Mouse (Mus musculus): ENCODE data around the gene Etfrf1.

DNA sequence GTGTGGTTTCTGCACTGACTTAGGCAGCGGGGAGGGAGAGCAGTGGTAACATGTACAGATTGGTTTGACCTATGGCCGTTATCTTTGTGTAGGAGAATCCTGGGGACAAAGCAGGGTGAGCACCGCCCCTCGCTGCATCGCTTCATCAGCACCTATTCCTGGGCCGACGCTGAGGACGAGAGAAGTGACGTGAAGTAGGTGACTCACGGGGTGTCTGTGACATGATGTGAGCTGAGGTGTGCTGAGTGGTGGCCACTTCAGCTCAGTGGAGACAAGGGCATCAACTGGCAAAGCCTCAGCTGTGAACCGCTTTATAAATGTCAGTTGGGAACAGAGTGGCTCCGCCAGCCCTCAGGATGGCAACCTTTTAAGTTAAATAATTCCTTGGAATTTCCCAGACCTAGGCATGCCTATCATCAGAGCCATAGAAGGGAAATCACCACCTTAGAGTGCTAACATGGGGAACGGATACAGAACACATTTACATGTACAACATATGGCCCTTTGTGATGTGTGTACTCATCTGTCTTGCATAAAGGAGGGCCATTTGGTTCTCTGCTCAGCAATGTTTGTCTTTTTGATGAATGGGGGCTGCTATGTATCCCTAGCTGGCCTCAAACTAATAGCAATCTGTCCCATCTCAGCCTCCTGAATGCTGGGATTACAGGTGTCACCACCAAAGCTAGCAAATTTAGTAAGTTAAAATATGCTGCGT is 38.9 kb upstream of the Etfrf1 start:
- TF ChIP-seq CTCF (IDR thresholded peaks at IDR 0.05; ENCODE audit: borderline replicate concordance, control insufficient read depth, extremely low read depth, insufficient read depth, low read length, poor library complexity) (no peak), POLR2A (IDR thresholded peaks at IDR 0.05; ENCODE audit: control insufficient read depth, extremely low read depth, insufficient read depth, low read length, poor library complexity) (no peak)
